Mouse (Mus musculus) liver, embryonic 15.5 days (tissue): ENCODE results near the gene Ptbp3. TPM values are rescaled to one million over a fixed set of nuclear protein-coding genes. Genes with fewer than 3 reads are reported as not detected.
A peak's percentile ranks its signal among the peaks of the same experiment; 100 is the strongest.
"Not testable (repeated sequence)": the region's sequence is repeated elsewhere in the genome, so short reads cannot be mapped to it uniquely, and the experiment has no call there.

Experiments used
- ATAC-seq: fragments of 200-750 bp; cut with Nextera tagmentation; 2 replicates; pipeline ENCODE4 v1.8.0; 2017; ENCODE audit warnings: moderate number of reproducible peaks, mild to moderate bottlenecking, moderate library complexity; ENCODE audit not compliant: insufficient read depth
- H3K27ac ChIP-seq: fragments of 300-500 bp; sonication (generic); replicated peaks from 2 replicates; pipeline ENCODE4 v1.5.1; 2015; ENCODE audit warnings: mild to moderate bottlenecking, inconsistent platforms
- H3K27me3 ChIP-seq: fragments of 300-500 bp; sonication (generic); 2 replicates; pipeline ENCODE4 v1.6.1; 2015; ENCODE audit warnings: mild to moderate bottlenecking, inconsistent platforms
- H3K36me3 ChIP-seq: fragments of 300-500 bp; sonication (generic); replicated peaks from 2 replicates; pipeline ENCODE4 v1.6.1; 2015; ENCODE audit warnings: moderate library complexity, mild to moderate bottlenecking, inconsistent platforms
- H3K4me1 ChIP-seq: fragments of 300-500 bp; sonication (generic); replicated peaks from 2 replicates; pipeline ENCODE4 v1.6.1; 2015; ENCODE audit warnings: inconsistent platforms
- H3K4me2 ChIP-seq: fragments of 300-500 bp; sonication (generic); 2 replicates; pipeline ENCODE4 v1.6.1; 2015; ENCODE audit warnings: moderate library complexity, mild to moderate bottlenecking, inconsistent platforms
- H3K4me3 ChIP-seq: fragments of 300-500 bp; sonication (generic); replicated peaks from 2 replicates; pipeline ENCODE4 v1.5.1; 2015; ENCODE audit warnings: mild to moderate bottlenecking, inconsistent platforms
- H3K9ac ChIP-seq: fragments of 300-500 bp; sonication (generic); 2 replicates; pipeline ENCODE4 v1.6.1; 2015; ENCODE audit warnings: moderate library complexity, mild to moderate bottlenecking, inconsistent platforms
- H3K9me3 ChIP-seq: fragments of 300-500 bp; sonication (generic); replicated peaks from 2 replicates; pipeline ENCODE4 v1.6.1; 2016; ENCODE audit warnings: inconsistent platforms
- WGBS: fragments of 180-500 bp; shearing (Covaris S2); methylation state at CpG from one replicate; pipeline ENCODE4 v1.1.7; 2015; ENCODE audit warnings: mixed read lengths; ENCODE audit not compliant: insufficient replicate concordance; 5-methylcytosine and 5-hydroxymethylcytosine counted together
- polyA plus RNA-seq: library from polyadenylated mRNA; unstranded; fragments of >200 nt; fragmentation: Nextera tagmentation; extraction: Ambion mirVana; gene quantifications from 2 replicates; pipeline ENCODE4 v1.2.1, GENCODE M21; 2015

The Ptbp3 gene
- polyA plus RNA-seq, 1 experiment from 2014 or later, result 50.5 TPM

DNA sequence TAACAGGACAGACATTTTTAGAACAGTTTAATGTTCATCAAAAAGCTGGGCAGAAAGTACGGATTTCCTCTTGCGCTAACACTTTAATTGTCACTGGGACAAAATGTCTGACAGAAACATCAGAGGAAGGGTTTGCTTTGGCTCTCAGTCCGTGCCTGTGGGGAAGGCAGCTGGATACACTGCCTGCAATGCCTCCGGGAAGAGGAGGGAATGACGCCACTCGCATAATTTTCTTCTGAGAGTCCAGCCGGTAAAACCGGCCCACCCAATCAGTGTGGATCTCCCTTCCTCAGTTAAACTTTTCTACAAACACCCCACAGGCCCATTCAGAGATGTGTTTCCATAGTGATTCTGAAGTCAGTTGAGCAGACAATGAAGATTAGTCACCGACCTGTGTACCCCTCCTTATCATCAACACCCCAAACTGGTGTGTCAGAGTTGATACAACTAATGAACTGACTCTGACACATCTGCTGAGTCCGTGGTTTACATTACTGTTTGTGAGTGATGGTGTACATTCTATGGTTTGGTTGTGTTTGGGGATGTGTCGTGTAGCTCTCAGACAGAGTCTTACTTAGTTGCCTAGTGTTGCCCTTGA lies 23.5 kb upstream of the Ptbp3 start:
- Histone ChIP-seq H3K36me3 (no peaks in the 10 kb centered on the region), H3K4me2 (peak overlapping the region; percentile 35), H3K4me1 (peaks cover 24% of the 10 kb centered on the region), H3K9ac (no peak overlapping the region), H3K27me3 (no peaks in the 10 kb centered on the region), H3K9me3 (no peaks in the 10 kb centered on the region), H3K27ac (0 out of 2 replicates have a peak overlapping the region, but pooled peaks have one; percentile 48), H3K4me3 (no peak overlapping the region)
- ATAC-seq, result peak; percentile 72
- WGBS, result 47% methylated on average over 11 of the region's 11 CpGs

DNA sequence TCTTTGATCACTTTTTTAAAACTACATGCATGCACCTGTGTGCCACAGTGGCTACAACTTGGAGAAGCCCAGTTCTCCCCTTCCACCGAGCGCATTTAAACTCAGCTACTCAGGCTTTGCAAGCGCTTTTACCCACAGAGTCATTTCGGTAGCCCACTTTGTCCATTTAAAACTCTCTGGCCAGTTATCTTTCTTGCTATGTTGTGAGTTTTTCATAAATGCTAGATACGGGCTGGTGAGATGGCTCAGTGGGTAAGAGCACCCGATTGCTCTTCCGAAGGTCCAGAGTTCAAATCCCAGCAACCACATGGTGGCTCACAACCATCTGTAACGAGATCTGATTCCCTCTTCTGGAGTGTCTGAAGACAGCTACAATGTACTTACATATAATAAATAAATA lies 21.4 kb upstream of the Ptbp3 start:
- ATAC-seq, H3K4me3 ChIP-seq, H3K9ac ChIP-seq, H3K4me2 ChIP-seq, H3K27me3 ChIP-seq, H3K36me3 ChIP-seq, H3K27ac ChIP-seq, H3K9me3 ChIP-seq: not testable (repeated sequence)
- peaks cover 27% of the 10 kb centered on the region for H3K4me1 ChIP-seq
- 88% methylated on average over 8 of the region's 8 CpGs for WGBS

DNA sequence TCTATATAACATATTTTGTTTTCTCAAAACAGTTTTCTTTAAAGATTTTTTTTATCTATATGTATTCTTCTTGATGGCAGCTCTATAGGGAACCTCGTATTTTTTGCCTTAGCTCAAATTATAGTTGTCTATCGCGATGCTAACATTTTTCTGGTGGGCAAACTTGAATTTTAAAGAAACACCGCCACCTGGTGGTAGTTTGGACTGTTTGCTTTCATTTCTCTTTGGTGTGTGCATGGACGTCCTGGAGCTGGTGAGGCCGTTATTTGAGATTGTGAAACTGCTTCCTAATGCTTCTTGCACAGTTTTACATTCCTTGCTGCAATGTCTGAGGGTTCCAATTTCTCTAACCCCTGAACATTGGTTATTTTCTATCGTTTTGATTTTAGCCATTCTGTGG lies 20.4 kb upstream of the Ptbp3 start:
- Histone ChIP-seq H3K27ac (no peak overlapping the region), H3K9ac (no peak overlapping the region), H3K4me2 (peak overlapping the region; percentile 50), H3K9me3 (no peaks in the 10 kb centered on the region), H3K4me3 (no peak overlapping the region), H3K27me3 (no peaks in the 10 kb centered on the region), H3K36me3 (no peaks in the 10 kb centered on the region), H3K4me1 (peaks cover 27% of the 10 kb centered on the region)
- WGBS, result 2% methylated on average over 7 of the region's 7 CpGs
- peak; percentile 35; the same call in 1 of the 2 replicates for ATAC-seq

DNA sequence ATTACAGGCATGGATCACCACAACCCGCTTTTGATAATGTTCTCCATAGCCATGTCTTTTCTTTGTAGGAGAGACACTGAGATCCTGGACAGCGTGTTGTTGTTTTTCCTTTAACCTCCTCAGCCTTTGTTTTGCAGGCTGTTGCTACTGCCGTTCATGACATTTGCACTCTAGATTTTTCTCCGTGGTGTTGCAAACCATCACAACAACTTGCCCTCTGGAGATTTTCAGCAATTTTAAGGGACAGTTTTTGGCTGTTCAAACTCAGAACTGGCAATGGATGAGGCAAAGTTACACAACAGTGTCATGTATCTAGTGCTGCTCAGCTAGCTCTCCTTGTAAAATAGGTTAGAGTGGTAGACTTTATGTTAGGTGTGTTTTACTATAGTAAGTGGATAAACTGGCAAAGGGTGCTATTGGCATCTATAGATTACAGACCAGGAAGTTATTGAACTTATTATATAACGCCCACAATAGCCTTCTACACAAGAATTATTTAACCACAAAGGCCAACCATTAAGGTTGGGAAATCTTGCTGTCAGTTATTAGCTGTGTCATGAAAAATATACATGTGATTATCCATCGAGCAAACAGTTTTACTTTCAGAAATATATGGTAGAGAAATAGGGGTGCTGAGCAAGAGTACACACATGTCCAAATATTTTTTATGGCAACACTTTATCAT lies 18.6 kb upstream of the Ptbp3 start:
- 51% methylated on average over 6 of the region's 6 CpGs for WGBS
- Histone ChIP-seq H3K4me1 (peaks cover 23% of the 10 kb centered on the region), H3K4me2 (no peak overlapping the region), H3K27ac (no peak overlapping the region), H3K36me3 (no peaks in the 10 kb centered on the region), H3K9ac (no peak overlapping the region), H3K9me3 (no peaks in the 10 kb centered on the region), H3K27me3 (no peaks in the 10 kb centered on the region), H3K4me3 (no peak overlapping the region)
- no peak for ATAC-seq

DNA sequence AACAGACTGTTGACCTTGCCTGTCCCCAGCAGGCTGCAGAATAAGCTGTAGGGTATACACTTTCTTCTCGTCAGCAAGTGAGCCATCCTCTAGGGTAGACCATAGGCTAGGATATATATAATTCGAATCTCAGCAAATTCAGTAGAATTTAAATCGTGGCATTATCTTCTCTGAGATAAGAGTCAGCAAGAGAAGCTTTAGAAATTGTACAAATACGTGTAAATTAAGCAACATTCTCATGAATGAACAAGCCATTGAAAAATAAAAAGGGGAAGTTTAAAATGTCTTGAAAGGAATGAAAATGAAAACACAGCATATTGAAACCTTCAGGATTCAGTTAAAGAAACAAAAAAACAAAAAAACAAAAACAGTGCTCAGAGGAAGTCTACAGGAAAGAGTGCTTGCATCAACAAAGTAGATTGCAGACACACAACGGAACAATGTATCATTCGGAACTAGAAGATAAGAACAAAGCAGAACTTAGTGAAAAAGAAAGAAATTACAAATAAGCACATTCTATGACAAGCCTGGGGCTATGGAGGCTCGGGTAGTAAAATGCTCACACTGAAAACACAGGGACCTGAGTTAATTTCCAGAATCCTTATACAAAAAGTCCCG lies 16.5 kb upstream of the Ptbp3 start:
- Histone ChIP-seq H3K9me3 (no peaks in the 10 kb centered on the region), H3K27me3 (no peaks in the 10 kb centered on the region), H3K9ac (no peak overlapping the region), H3K4me1 (peaks cover 18% of the 10 kb centered on the region), H3K27ac (no peak overlapping the region), H3K4me2 (no peak overlapping the region), H3K4me3 (no peak overlapping the region), H3K36me3 (no peaks in the 10 kb centered on the region)
- WGBS, result 14% methylated on average over 8 of the region's 8 CpGs
- no peak for ATAC-seq

DNA sequence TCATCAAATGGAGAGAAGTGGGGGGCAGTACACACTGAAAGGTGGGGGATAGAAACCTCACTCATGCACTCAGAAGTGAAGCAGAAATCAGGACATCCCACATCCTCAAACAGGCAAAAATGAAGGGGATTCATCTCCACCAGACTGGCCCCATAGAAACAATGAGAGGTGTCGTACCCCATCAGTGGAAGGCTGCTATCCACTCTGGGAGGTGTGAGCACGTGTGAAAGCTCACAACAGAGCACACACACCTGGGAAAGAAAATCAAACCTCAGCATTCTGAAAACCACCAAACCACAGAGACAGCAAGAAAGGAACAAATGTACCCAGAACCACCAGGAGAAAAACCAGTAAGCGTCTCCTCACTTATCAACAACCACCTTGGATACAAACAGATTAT lies 15.0 kb upstream of the Ptbp3 start:
- H3K4me3 ChIP-seq, result no peak overlapping the region
- no peaks in the 10 kb centered on the region for H3K27me3 ChIP-seq
- 44% methylated on average over 3 of the region's 3 CpGs for WGBS
- no peak overlapping the region for H3K27ac ChIP-seq
- no peak overlapping the region for H3K4me2 ChIP-seq
- peaks cover 13% of the 10 kb centered on the region for H3K4me1 ChIP-seq
- H3K36me3 ChIP-seq, result no peaks in the 10 kb centered on the region
- H3K9me3 ChIP-seq, result no peaks in the 10 kb centered on the region
- no peak for ATAC-seq
- no peak overlapping the region for H3K9ac ChIP-seq

DNA sequence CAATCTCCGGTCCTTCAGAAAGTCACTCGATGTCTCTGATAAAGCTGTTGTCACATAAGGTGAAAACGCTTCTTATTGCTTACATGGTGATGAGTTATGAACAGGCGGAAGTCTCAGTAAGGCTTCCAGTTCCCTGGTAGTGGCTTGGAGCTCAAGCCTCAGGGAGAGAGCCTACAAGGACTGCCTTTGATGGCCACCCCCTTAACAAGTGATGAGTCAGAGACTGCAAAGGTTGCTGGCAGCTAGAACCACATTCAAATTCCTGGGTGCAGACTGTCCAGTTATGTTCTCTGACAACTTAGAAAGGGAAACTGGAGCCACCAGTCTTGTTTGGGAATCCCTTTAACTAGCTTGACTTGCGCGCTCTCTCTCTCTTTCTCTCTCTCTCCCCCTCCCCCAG lies 11.0 kb upstream of the Ptbp3 start:
- no peak for ATAC-seq
- no peak overlapping the region for H3K9ac ChIP-seq
- H3K27me3 ChIP-seq, result no peaks in the 10 kb centered on the region
- no peaks in the 10 kb centered on the region for H3K9me3 ChIP-seq
- no peak overlapping the region for H3K27ac ChIP-seq
- no peak overlapping the region for H3K4me2 ChIP-seq
- 83% methylated on average over 6 of the region's 6 CpGs for WGBS
- no peaks in the 10 kb centered on the region for H3K36me3 ChIP-seq
- H3K4me1 ChIP-seq, result peaks cover 24% of the 10 kb centered on the region
- H3K4me3 ChIP-seq, result no peak overlapping the region

DNA sequence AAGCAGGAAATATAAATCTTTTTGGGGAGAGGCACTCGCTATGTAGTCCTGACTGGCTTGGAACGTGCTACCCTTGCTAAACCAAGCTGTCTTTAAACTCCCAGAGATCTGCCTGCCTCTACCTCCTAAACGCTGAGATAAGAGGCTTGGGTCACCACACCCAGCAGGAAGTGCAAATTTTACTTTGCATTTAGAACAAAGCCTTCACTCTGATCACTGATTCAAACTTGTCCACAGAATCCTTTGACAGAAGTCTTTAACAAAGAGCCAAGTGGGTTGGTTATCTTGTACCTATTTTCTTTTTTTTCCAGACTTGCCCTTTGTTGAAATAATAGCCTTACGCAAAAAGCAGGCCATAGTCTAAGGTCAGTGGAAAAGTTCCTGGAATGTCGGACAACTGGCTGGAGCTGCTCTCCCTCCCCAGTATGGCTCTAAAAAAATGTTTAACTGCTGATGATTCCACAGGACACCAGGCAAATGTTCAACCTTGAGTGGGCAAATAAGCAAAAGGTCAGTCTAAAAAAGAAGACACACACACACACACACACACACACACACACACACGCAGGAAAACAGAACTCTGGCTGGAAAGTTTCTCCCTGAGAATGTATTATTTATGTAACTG lies 9.0 kb upstream of the Ptbp3 start:
- H3K4me3 ChIP-seq, result no peak overlapping the region
- no peak overlapping the region for H3K9ac ChIP-seq
- H3K9me3 ChIP-seq, result no peaks in the 10 kb centered on the region
- H3K36me3 ChIP-seq, result no peaks in the 10 kb centered on the region
- ATAC-seq, result peak; percentile 68
- 53% methylated on average over 6 of the region's 6 CpGs for WGBS
- H3K4me1 ChIP-seq, result peaks cover 33% of the 10 kb centered on the region
- peak overlapping the region; percentile 34 for H3K27ac ChIP-seq
- H3K27me3 ChIP-seq, result no peaks in the 10 kb centered on the region
- H3K4me2 ChIP-seq, result no peak overlapping the region

DNA sequence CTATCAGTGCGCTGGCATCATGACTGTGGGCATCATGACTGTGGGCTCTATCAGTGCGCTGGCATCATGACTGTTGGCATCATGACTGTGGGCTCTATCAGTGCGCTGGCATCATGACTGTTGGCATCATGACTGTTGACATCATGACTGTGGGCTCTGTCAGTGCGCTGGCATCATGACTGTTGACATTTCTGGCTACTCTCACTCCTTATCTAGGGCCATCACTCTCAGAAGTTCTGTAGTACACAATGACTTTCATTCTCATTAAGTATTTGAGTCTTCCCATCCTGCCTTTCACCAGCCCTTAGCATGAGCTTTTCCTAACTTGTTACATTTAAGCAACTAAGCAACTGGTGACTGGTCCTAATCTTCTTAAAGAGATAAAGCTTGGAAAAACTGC lies 8.2 kb upstream of the Ptbp3 start:
- H3K27me3 ChIP-seq, ATAC-seq, H3K9ac ChIP-seq, H3K9me3 ChIP-seq, H3K4me2 ChIP-seq, H3K4me3 ChIP-seq, H3K36me3 ChIP-seq: not testable (repeated sequence)
- H3K27ac ChIP-seq, result peak overlapping the region; percentile 34; the same call in 1 of the 2 replicates
- H3K4me1 ChIP-seq, result peaks cover 33% of the 10 kb centered on the region
- whole genome bisulfite sequencing, result 87% methylated on average over 4 of the region's 4 CpGs

DNA sequence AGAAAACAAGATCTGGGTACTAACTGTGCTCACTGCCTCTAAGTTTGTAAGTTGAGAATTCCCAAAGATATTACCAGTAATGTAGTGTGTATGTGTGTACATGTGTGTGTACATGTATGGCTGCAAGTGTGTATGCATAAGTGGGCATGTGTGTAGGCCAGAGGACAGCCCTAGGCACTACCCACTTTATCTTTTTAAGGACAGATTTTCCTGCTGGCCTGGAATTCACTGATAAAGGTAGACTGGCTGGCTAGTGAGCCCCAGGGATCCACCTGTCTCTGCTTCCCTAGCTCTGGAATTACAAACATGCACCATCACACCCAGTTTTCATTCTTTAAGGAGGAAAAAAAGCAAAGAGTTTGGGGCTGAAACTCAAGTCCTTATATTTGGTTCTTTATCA lies 6.0 kb upstream of the Ptbp3 start:
- ATAC-seq, result peak; percentile 68
- Histone ChIP-seq H3K9ac (no peak overlapping the region), H3K4me2 (no peak overlapping the region)

DNA sequence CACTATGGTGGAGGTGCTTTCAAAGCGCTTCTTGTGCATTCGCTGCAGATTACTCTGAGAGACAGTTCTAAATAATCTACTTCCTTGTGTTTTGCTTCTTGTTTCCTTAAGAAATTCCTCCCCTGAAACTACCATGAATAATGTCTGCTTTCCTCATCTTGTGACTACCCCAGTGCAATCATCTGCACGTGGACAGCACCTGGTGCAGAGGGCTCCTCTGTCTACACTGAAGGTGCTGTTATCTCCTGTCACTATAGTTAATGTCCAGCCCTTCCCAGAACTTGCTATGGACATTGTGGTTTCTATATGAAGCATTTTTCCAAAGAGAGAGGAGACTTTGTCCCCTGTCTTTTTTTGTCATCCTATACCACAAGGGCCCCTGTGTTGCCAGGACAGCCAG lies 4.4 kb upstream of the Ptbp3 start:
- no peak overlapping the region for H3K4me2 ChIP-seq

More for the DNA sequence above, 6.0 kb upstream of the Ptbp3 start:
- Histone ChIP-seq H3K9me3 (no peaks in the 10 kb centered on the region), H3K27me3 (no peaks in the 10 kb centered on the region), H3K4me1 (peaks cover 47% of the 10 kb centered on the region), H3K4me3 (no peak overlapping the region), H3K36me3 (no peaks in the 10 kb centered on the region), H3K27ac (no peak overlapping the region)

More for the DNA sequence above, 4.4 kb upstream of the Ptbp3 start:
- ATAC-seq, result no peak
- Histone ChIP-seq H3K27me3 (no peaks in the 10 kb centered on the region), H3K9ac (no peak overlapping the region), H3K9me3 (no peaks in the 10 kb centered on the region), H3K4me3 (no peak overlapping the region), H3K36me3 (no peaks in the 10 kb centered on the region), H3K27ac (peak overlapping the region; percentile 43; the same call in 1 of the 2 replicates), H3K4me1 (peaks cover 48% of the 10 kb centered on the region)
- WGBS, result 59% methylated on average over 3 of the region's 3 CpGs
